Mouse (Mus musculus) c-Kit-positive CD71-positive TER-119-positive erythroid progenitor cells, embryonic 14.5 days (primary cell): ENCODE data around the gene Ppp4c.

Experiments used
- DNase-seq: peaks from one replicate; pipeline ENCODE4 v3.0.0-alpha.2; 2013; ENCODE audit warnings: low spot score

Gene Ppp4c

GRCm38 (mm10) chr7:126749582-126750343 is 42.5 kb downstream of the Ppp4c start:
- no peak for DNase-seq

- DNase-seq, result no peak
Observed at GRCm38 (mm10) chr7:126748824-126749223, 43.5 kb downstream of the Ppp4c start.

- no peak for DNase-seq
Observed at GRCm38 (mm10) chr7:126746798-126747197, 45.5 kb downstream of the Ppp4c start.

- DNase-seq, result no peak
Observed at GRCm38 (mm10) chr7:126746066-126746465, 46.2 kb downstream of the Ppp4c start.

GRCm38 (mm10) chr7:126741964-126742482 is 50.3 kb downstream of the Ppp4c start:
- no peak for DNase-seq

DNA sequence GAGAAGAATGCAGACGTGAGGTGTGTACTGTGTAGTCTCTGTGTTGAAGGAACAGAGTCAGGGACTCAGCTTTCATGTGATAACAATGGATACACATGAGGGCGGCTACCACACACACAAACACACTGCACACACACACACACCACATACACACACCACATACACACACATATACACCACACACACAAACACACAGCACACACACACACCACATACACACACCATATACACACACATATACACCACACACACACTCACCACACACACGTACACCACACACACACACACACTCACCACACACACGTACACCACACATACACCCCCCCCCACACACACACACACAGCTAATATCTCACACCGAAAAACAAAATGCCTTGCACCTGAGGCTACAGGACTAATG is 50.8 kb downstream of the Ppp4c start:
- DNase-seq, result no peak

GRCm38 (mm10) chr7:126740977-126741376 is 51.3 kb downstream of the Ppp4c start:
- DNase-seq, result no peak

GRCm38 (mm10) chr7:126740132-126740735 is 52.1 kb downstream of the Ppp4c start:
- no peak for DNase-seq

DNA sequence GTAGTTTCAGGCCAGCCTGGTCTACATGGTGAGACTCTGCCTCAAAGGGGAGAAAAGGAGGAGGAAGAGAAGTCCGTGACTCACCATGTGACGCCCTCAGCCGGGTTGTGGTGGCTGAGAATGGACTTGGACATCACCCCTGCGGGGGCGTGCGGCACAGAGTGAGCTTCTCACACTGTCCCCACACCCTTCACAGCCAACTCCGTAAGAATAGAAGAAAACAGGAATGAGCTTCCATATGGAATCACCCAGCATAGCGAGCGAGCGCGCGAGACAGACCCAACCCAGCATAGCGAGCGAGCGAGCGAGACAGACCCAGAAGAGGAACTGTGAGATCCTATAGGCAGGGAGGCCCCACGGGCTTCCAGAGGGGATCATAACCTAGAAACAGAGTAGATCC is 52.7 kb downstream of the Ppp4c start:
- no peak for DNase-seq

- no peak for DNase-seq
Observed at GRCm38 (mm10) chr7:126736122-126736521, 56.2 kb downstream of the Ppp4c start.
